Mouse (Mus musculus) cortical plate, adult 2 months (tissue): ENCODE results near the gene Mrps34.

Experiments
- CTCF ChIP-seq: fragments of 200-500 bp; IDR thresholded peaks from 2 replicates; pipeline ENCODE4 v1.5.1; 2011; ENCODE audit warnings: mild to moderate bottlenecking, control low read depth, low read length; ENCODE audit not compliant: insufficient read depth; ENCODE audit errors: extremely low read depth
- POLR2A ChIP-seq: fragments of 200-500 bp; IDR thresholded peaks from 2 replicates; pipeline ENCODE4 v1.6.1; 2011; ENCODE audit warnings: mild to moderate bottlenecking, low read length, control low read depth; ENCODE audit not compliant: insufficient read depth; ENCODE audit errors: extremely low read depth

- no peak for TF ChIP-seq CTCF
- TF ChIP-seq POLR2A, result no peak
These were observed 42.4 kb downstream of the Mrps34 start for GRCm38 (mm10) chr17:24937266-24937665.
